Mouse (Mus musculus): ENCODE results near the gene Osmr. TPM values are rescaled to one million over a fixed set of nuclear protein-coding genes. Genes with fewer than 3 reads are reported as not detected.

The Osmr gene
- polyA plus RNA-seq (2012; rRNA removed), result 1.6 and 1.7 TPM in 2 replicates

DNA sequence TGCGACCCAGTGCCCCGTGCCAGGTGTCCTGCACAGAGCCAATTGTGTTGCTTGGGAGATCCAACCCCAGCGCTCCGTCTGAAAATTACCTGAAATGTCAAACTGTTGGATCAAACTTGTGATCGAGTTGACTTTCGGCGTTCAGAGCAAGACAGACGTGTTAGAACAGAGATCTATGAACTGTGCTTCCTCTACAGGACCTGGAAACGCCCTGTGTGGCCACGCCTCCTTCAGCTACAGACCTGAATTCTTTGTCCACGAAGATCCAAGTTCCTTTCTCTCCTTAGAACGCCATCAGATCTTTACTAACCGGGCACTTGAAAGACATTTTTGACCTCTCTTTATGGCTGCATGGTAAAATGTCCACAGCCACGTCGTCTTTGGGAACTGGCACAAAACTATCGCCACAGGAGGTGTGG, at the start of gene Osmr:
Gene Osmr (minus strand): TSS at position 369 of the 419 bp plus-strand sequence.

Other genes starting within 250 kb of the Osmr start
- gene Rictor, start 166.6 kb downstream of the Osmr start, polyA plus RNA-seq (2012; rRNA removed), result 3.6 and 3.7 TPM in 2 replicates
- 31.0 and 35.2 TPM in 2 replicates for gene Lifr, start 215.6 kb upstream of the Osmr start, polyA plus RNA-seq (2012; rRNA removed)